Mouse (Mus musculus) splenic B cell, adult 2 months (primary cell): Measurements from ENCODE around the gene Polr3b.

Experiments
- DNase-seq: peaks from one replicate; pipeline ENCODE4 v3.0.0-alpha.2; 2011; ENCODE audit warnings: low read depth, low spot score
- H3K27me3 ChIP-seq: 2 replicates; pipeline ENCODE4 v1.6.1; 2012; ENCODE audit warnings: mild to moderate bottlenecking, low read length, moderate library complexity, mixed read lengths; ENCODE audit not compliant: control insufficient read depth, poor library complexity, insufficient read depth, severe bottlenecking
- H3K36me3 ChIP-seq: 2 replicates; pipeline ENCODE4 v1.6.1; 2012; ENCODE audit warnings: mild to moderate bottlenecking, low read length, moderate library complexity, mixed read lengths; ENCODE audit not compliant: control insufficient read depth, poor library complexity, insufficient read depth, severe bottlenecking

Polr3b gene

DNA sequence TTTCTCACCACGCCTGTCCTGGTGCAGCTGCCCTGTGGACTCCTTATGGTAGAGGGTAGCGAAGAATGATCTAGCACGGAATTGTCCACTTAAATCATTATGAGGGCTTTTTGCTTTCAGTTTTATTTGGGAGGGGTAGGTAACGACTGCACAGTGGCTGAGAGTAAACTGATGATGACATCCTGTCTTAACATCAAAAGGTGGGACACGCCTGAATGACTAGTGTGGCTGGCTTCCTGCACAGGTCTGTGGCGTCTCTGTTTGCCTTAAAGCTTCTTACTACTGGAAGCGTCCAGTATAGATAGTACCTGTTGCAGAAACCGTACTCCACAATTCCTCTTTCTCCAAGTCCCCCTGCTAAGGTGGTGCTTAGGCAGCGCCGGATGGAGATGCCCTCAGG is 146.7 kb downstream of the Polr3b start:
- H3K36me3 ChIP-seq = no peaks in the 10 kb centered on the region
- peak; percentile 36 for DNase-seq
- no peaks in the 10 kb centered on the region; the same call in 1 of the 2 replicates for H3K27me3 ChIP-seq

DNA sequence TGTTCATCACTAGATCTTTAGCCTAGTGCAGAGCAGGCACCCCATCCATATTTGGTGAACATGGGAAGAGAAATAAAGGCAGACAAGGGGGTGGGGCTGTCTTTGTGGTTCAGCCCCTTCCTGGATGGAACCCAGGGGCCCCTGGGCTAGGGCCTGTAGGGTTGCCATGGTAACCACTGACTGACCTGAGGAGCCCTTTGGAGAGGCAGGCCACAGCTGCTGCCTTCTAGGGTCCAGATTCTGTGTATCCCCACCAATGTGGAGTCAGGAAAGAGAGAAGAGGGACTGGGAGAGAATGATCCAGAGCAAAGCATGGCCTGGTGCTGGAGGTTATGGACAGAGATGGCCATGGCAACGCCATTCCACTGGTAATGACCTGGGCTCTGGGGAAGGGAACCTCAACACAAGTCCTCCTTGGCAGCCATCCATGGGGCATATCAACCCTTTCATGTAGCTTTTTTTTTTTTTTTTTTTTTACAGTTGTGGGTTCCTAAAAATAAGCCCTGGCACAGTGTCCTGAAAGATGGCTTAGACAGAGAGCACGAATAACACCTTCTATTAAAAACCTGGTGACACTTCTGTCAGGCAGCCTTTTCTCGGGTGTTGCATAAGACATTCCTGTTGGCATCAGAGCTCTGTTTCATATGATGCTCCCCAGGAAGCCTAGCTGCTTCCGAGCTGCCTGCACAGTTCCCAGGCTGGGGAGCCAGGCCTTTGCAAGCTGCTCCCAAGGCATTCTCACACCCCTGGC is 150.5 kb downstream of the Polr3b start:
- no peak for DNase-seq
- H3K27me3 ChIP-seq = no peaks in the 10 kb centered on the region
- no peaks in the 10 kb centered on the region for H3K36me3 ChIP-seq

DNA sequence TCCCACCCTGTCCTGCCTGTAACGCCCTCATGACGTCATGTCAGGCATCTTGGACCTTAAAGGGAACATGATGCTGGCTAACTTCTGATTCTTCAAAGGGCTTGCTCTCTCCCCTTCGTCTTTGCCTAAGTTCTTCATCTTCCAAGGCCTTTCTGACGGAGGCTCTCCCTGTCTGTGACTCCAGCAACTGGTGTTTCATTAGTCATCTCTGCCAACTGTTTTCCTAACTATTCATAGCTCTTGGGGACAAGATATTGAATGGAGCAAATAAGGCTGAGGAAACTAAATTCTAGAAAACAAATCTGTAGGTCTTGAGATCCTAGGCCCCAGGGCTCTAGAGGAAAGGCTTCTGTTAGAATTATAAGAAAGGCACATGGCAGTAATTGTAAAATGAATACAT is 151.8 kb downstream of the Polr3b start:
- DNase-seq = no peak
- Histone ChIP-seq H3K27me3 (no peaks in the 10 kb centered on the region), H3K36me3 (no peaks in the 10 kb centered on the region)

DNA sequence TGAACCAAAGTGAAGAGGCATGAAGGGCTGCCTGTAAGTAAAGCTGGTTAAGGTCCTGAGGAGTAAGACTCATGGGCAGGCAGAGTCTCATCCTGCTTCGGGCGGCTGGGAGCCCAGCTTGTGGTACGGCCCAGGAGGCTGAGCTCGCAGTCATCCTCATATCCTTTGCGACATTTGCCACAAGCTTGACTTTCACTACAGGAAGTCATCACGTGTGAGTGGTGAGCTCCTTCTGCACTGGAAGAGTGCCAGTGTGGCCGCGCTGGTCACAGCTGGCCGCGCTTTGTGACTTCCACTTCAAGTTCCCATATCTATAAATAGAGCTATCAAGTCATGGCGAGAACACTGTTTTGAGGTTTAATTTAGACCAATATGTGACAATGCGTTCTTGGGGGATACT is 152.5 kb downstream of the Polr3b start:
- Histone ChIP-seq H3K27me3 (no peaks in the 10 kb centered on the region), H3K36me3 (no peaks in the 10 kb centered on the region)
- peak; percentile 95 for DNase-seq
